Mouse (Mus musculus): ENCODE data around the gene Igfbpl1. TPM values are rescaled to one million over a fixed set of nuclear protein-coding genes. Genes with fewer than 3 reads are reported as not detected.

Igfbpl1 gene
- total RNA-seq, 1 experiment from 2014 or later = not detected

DNA sequence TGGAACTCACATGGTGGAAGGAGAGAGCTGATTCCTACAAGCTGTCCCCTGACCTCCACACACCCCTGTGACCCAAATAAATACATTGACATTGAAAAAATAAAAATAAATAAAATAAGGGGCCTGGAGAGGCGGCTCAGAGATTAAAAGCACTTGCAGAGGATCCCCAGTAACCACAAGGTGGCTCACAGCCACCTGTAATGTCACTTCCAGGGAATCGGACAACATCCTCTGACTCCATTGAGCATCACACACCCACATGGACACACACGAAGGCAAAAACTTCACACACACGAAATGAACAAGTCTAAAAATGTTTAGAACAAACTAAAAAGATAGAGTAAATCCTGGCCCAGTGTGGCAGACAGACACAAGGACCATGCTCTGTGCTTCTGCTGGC is 40.0 kb downstream of the Igfbpl1 start:
- ATAC-seq (ENCODE audit: extremely low read depth, insufficient number of reproducible peaks, low FRiP score, poor library complexity, severe bottlenecking) = no peak

DNA sequence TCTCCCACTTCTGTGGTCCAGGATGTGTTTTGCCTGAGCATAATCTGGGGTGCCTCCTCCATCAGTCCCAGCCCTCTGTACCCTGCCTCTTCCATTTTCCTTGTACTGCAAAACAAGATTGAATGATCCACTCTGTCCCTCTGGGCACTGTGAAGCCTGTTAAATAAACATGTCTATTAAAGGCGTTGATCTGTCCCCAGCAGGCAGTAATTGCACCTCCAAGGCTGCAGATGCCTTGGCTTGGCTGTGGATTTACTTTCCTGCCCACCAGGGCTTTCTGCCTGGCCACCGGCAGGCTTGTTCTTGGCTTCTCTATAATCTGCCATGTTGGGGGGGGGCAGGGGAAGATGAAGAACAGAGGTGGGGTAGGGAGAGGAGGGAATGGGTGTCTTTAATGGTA is 40.8 kb downstream of the Igfbpl1 start:
- ATAC-seq (ENCODE audit: extremely low read depth, insufficient number of reproducible peaks, low FRiP score, poor library complexity, severe bottlenecking) = no peak

GRCm38 (mm10) chr4:45783671-45784070 is 43.1 kb downstream of the Igfbpl1 start:
- no peak for ATAC-seq (ENCODE audit: extremely low read depth, insufficient number of reproducible peaks, low FRiP score, poor library complexity, severe bottlenecking)

GRCm38 (mm10) chr4:45771619-45772018 is 55.1 kb downstream of the Igfbpl1 start:
- no peak for ATAC-seq (ENCODE audit: extremely low read depth, insufficient number of reproducible peaks, low FRiP score, poor library complexity, severe bottlenecking)

GRCm38 (mm10) chr4:45771173-45771572 is 55.5 kb downstream of the Igfbpl1 start:
- no peak for ATAC-seq (ENCODE audit: extremely low read depth, insufficient number of reproducible peaks, low FRiP score, poor library complexity, severe bottlenecking)

- ATAC-seq (ENCODE audit: extremely low read depth, insufficient number of reproducible peaks, low FRiP score, poor library complexity, severe bottlenecking) = no peak
Observed at GRCm38 (mm10) chr4:45770638-45771033, 56.1 kb downstream of the Igfbpl1 start.

DNA sequence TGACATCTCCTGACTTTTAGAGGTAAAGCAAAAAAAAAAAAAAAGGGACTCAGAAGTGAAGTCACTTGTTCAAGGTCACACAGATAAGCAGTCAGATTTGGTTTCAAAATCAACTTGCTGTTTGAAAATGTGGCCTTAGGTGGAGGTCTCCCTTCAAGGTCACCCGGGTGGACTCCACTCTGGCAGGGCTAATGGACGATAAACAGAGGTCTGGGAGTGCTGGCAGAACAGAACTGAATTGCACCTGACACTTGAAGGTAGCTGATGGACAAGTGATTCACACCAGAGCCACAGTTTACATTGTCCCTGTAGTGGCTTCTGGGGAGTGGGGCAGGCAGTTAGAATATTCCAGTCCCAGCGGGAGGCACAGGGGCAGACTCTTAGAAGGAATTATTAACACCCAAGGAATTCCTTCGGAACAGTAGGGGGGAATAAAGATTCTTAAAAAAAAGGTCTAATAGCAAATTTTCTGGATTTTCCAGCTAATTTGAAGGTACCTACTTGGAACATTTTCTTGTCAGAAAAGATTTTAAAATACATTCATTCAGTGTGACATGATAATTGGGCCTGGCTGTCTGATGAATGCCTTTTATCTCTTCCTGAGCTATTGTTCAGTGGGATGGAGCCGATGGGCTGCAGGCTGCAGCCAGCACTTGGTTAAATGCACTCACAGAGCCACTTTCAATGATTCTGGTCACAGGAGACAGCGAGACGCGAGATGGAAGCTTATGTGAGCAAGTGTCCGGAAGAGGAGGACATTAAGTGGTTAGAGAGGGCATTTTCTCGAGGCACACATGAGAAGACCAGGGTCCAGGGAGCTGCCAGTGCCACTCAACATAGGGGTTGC is 56.7 kb downstream of the Igfbpl1 start:
- no peak for ATAC-seq (ENCODE audit: extremely low read depth, insufficient number of reproducible peaks, low FRiP score, poor library complexity, severe bottlenecking)

GRCm38 (mm10) chr4:45769141-45769540 is 57.6 kb downstream of the Igfbpl1 start:
- no peak for ATAC-seq (ENCODE audit: extremely low read depth, insufficient number of reproducible peaks, low FRiP score, poor library complexity, severe bottlenecking)

DNA sequence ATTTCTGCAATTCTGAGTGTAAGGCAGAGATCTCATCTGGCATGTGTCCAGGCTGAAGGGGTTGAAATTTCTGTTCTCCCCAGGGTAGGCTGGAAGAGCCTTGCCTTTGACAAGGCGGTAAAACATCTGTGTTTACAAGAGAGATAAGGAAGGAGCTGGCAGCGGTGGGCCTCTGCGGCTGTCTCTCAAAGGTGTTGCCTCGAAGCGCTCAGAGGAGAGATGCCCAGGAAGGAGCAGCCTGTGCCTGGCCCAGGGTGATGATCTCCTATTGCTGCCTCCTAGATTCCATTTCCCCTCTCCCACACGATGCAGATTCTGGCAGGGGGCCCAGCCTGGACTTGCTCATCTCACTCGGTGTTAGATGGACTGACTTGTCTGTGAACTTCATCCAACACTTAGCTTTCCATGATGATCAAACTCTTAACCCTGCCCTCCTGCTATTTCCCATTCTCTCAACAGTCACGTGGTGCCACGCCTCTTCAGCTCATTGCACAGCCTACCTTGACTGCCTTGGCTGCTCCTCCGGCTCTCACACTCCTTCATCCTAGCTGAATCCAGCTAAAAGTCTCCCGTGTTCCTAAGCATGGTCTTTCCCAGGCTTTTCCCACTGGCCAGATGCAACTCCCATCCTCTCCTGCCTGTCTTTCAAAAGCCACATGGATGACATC is 58.7 kb downstream of the Igfbpl1 start:
- ATAC-seq (ENCODE audit: extremely low read depth, insufficient number of reproducible peaks, low FRiP score, poor library complexity, severe bottlenecking) = no peak

DNA sequence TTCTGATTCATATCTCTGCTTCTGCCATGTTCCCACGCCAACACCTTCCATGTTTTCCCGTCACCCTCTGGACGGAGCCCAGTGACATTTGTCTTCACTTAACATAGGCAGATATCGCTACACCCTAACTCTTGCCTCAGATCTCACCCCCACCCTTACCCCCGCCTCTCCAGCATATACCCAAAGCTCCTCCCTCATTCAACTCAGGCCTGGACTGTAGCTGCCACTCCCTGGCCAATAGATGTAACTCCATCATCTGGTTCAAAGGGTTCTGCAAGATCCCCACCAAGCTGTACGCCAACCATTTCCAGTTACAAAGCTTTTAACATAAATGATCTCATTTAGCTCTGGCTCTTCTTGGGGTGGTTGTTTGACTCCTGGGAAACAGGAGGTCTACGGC is 59.9 kb downstream of the Igfbpl1 start:
- ATAC-seq (ENCODE audit: extremely low read depth, insufficient number of reproducible peaks, low FRiP score, poor library complexity, severe bottlenecking) = no peak

- ATAC-seq (ENCODE audit: extremely low read depth, insufficient number of reproducible peaks, low FRiP score, poor library complexity, severe bottlenecking) = no peak
Observed at GRCm38 (mm10) chr4:45765565-45766201, 61.0 kb downstream of the Igfbpl1 start.

GRCm38 (mm10) chr4:45765121-45765564 is 61.6 kb downstream of the Igfbpl1 start:
- ATAC-seq (ENCODE audit: extremely low read depth, insufficient number of reproducible peaks, low FRiP score, poor library complexity, severe bottlenecking) = no peak

GRCm38 (mm10) chr4:45764141-45764494 is 62.6 kb downstream of the Igfbpl1 start:
- no peak for ATAC-seq (ENCODE audit: extremely low read depth, insufficient number of reproducible peaks, low FRiP score, poor library complexity, severe bottlenecking)

DNA sequence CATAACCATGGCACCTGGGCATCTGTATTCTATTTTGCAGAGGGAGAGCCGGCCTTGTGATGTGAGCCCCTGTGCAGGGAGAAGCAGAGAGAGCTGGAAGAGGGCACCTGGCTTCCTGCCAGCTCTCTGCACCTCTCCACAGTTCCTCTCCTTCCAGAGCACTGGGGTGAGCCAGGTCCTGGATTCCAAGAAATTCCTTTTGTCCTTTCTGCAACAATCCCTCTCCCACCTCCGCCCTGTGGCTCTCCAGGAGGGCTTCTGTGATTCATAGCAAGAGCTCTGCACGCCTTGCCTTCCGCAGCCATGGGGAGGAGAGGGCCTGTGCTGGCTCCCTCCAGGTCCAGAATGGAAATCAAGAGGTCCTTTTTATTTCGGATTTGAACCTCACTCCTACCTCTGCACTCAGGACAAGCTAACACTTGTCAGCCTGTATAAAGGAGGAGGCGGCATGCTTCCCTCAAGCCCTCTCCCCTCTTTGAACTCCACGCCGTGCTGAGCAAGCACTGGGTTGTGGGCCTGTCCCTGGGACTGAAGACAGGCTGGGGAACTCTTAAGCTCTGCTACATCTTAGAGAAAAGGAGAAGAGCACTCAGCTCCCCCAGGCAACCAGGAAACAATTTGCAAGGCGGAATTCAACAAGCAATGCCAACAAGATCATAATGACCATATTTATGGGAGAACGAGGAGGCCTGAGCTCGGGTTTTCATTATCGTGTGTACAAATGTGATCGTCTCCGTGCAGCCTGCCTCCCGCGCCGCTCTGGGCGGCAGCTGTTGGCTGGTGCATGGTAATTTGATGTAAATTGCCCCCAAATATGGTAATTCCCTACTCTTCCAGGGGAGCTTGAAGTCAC is 63.2 kb downstream of the Igfbpl1 start:
- ATAC-seq (ENCODE audit: extremely low read depth, insufficient number of reproducible peaks, low FRiP score, poor library complexity, severe bottlenecking) = no peak

- ATAC-seq (ENCODE audit: extremely low read depth, insufficient number of reproducible peaks, low FRiP score, poor library complexity, severe bottlenecking) = no peak
Observed at GRCm38 (mm10) chr4:45762600-45762999, 64.1 kb downstream of the Igfbpl1 start.
